Mouse (Mus musculus) brown adipose tissue, adult 24 weeks (tissue): ENCODE data around the gene Ppm1h. TPM values are rescaled to one million over a fixed set of nuclear protein-coding genes. Genes with fewer than 3 reads are reported as not detected.
A peak's percentile ranks its signal among the peaks of the same experiment; 100 is the strongest.

ENCODE experiments used
- H3K27ac ChIP-seq: fragments of 200-500 bp; replicated peaks from 2 replicates; pipeline ENCODE4 v1.5.1; 2012; ENCODE audit warnings: low read depth, mild to moderate bottlenecking, low read length
- H3K4me1 ChIP-seq: fragments of 200-500 bp; 2 replicates; pipeline ENCODE4 v1.6.1; 2012; ENCODE audit warnings: low read length, mixed read lengths; ENCODE audit not compliant: control insufficient read depth, insufficient read depth, insufficient read length
- H3K4me3 ChIP-seq: fragments of 200-500 bp; 2 replicates; pipeline ENCODE4 v1.5.1; 2012; ENCODE audit warnings: low read depth, mild to moderate bottlenecking, low read length, moderate library complexity; ENCODE audit not compliant: insufficient read depth
- polyA plus RNA-seq: library from polyadenylated mRNA; stranded (reverse); fragments of >200 nt; gene quantifications from 2 replicates; pipeline ENCODE4 v1.2.4, GENCODE M21; 2012; ENCODE audit not compliant: missing spikeins, insufficient read depth, insufficient read length

Gene Ppm1h
- polyA plus RNA-seq, 1 experiment = 0.67 TPM

- Histone ChIP-seq H3K4me3 (no peak overlapping the region), H3K27ac (no peak overlapping the region), H3K4me1 (peaks cover 9% of the 10 kb centered on the region)
Measured at GRCm38 (mm10) chr10:122762772-122763511, 84.4 kb downstream of the Ppm1h start.

GRCm38 (mm10) chr10:122763596-122763995 is 85.0 kb downstream of the Ppm1h start:
- Histone ChIP-seq H3K27ac (0 out of 2 replicates have a peak overlapping the region, but pooled peaks have one; percentile 17), H3K4me3 (no peak overlapping the region), H3K4me1 (peaks cover 11% of the 10 kb centered on the region)

- Histone ChIP-seq H3K4me1 (peaks cover 11% of the 10 kb centered on the region), H3K27ac (peak overlapping the region; percentile 41)
Measured at GRCm38 (mm10) chr10:122764653-122765052, 86.1 kb downstream of the Ppm1h start.

GRCm38 (mm10) chr10:122765521-122765920 is 87.0 kb downstream of the Ppm1h start:
- Histone ChIP-seq H3K4me1 (peaks cover 11% of the 10 kb centered on the region), H3K27ac (no peak overlapping the region), H3K4me3 (no peak overlapping the region)

More at GRCm38 (mm10) chr10:122764653-122765052, 86.1 kb downstream of the Ppm1h start:
- no peak overlapping the region for H3K4me3 ChIP-seq

GRCm38 (mm10) chr10:122765992-122766391 is 87.4 kb downstream of the Ppm1h start:
- H3K27ac ChIP-seq = peak overlapping the region; percentile 94
- no peak overlapping the region for H3K4me3 ChIP-seq
- H3K4me1 ChIP-seq = peaks cover 11% of the 10 kb centered on the region

- no peak overlapping the region for H3K27ac ChIP-seq
- no peak overlapping the region for H3K4me3 ChIP-seq
- peaks cover 11% of the 10 kb centered on the region for H3K4me1 ChIP-seq
Measured at GRCm38 (mm10) chr10:122768204-122768892, 89.8 kb downstream of the Ppm1h start.

- no peak overlapping the region for H3K27ac ChIP-seq
- H3K4me1 ChIP-seq = peaks cover 11% of the 10 kb centered on the region
- H3K4me3 ChIP-seq = no peak overlapping the region
Measured at GRCm38 (mm10) chr10:122768893-122769341, 90.4 kb downstream of the Ppm1h start.

- H3K27ac ChIP-seq = no peak overlapping the region
- peaks cover 6% of the 10 kb centered on the region for H3K4me1 ChIP-seq
- no peak overlapping the region for H3K4me3 ChIP-seq
Measured at GRCm38 (mm10) chr10:122770337-122770736, 91.8 kb downstream of the Ppm1h start.

GRCm38 (mm10) chr10:122770987-122771386 is 92.4 kb downstream of the Ppm1h start:
- H3K27ac ChIP-seq = no peak overlapping the region
- no peak overlapping the region for H3K4me3 ChIP-seq
- peaks cover 5% of the 10 kb centered on the region for H3K4me1 ChIP-seq

GRCm38 (mm10) chr10:122774169-122774568 is 95.6 kb downstream of the Ppm1h start:
- Histone ChIP-seq H3K4me3 (no peak overlapping the region), H3K4me1 (peaks cover 4% of the 10 kb centered on the region; the same call in 1 of the 2 replicates), H3K27ac (no peak overlapping the region)

- H3K4me3 ChIP-seq = no peak overlapping the region
- peaks cover 12% of the 10 kb centered on the region; the same call in 1 of the 2 replicates for H3K4me1 ChIP-seq
- peak overlapping the region; percentile 44 for H3K27ac ChIP-seq
Measured at GRCm38 (mm10) chr10:122777436-122777835, 98.9 kb downstream of the Ppm1h start.

- Histone ChIP-seq H3K4me1 (peaks cover 12% of the 10 kb centered on the region; the same call in 1 of the 2 replicates), H3K4me3 (no peak overlapping the region), H3K27ac (0 out of 2 replicates have a peak overlapping the region, but pooled peaks have one; percentile 18)
Measured at GRCm38 (mm10) chr10:122777939-122778655, 99.5 kb downstream of the Ppm1h start.

- peaks cover 12% of the 10 kb centered on the region; the same call in 1 of the 2 replicates for H3K4me1 ChIP-seq
- peak overlapping the region; percentile 52; the same call in 1 of the 2 replicates for H3K27ac ChIP-seq
- no peak overlapping the region for H3K4me3 ChIP-seq
Measured at GRCm38 (mm10) chr10:122779351-122779750, 100.8 kb downstream of the Ppm1h start.

GRCm38 (mm10) chr10:122782755-122783154 is 104.2 kb downstream of the Ppm1h start:
- no peak overlapping the region for H3K27ac ChIP-seq
- H3K4me3 ChIP-seq = no peak overlapping the region
- peaks cover 8% of the 10 kb centered on the region; the same call in 1 of the 2 replicates for H3K4me1 ChIP-seq

GRCm38 (mm10) chr10:122789648-122790170 is 111.1 kb downstream of the Ppm1h start:
- no peak overlapping the region for H3K4me3 ChIP-seq
- H3K27ac ChIP-seq = no peak overlapping the region
- H3K4me1 ChIP-seq = no peaks in the 10 kb centered on the region
